Mouse (Mus musculus) cerebellum, adult 2 months (tissue): ENCODE measurements at regions not wholly inside any gene's neighbourhood (a gene's known extent, or its start where the extent isn't known, plus 50 kb on each side); places are given as distances from the start of the nearest gene placed in this dataset.

Experiments used
- CTCF ChIP-seq: fragments of 200-500 bp; IDR thresholded peaks from 2 replicates; pipeline ENCODE4 v1.5.1; 2011; ENCODE audit warnings: low read depth, mild to moderate bottlenecking, control low read depth, low read length, moderate library complexity, borderline replicate concordance; ENCODE audit not compliant: insufficient read depth
- POLR2A ChIP-seq: fragments of 200-500 bp; IDR thresholded peaks from 2 replicates; pipeline ENCODE4 v1.6.1; 2011; ENCODE audit warnings: low read length, control low read depth, borderline replicate concordance; ENCODE audit not compliant: insufficient read depth

GRCm38 (mm10) chr15:88548261-88548660 is 51.8 kb upstream of the Zdhhc25 start:
- no peak for TF ChIP-seq POLR2A
- no peak for TF ChIP-seq CTCF
